Mouse (Mus musculus) left cerebral cortex, adult 11 months (tissue): ENCODE measurements at regions not wholly inside any gene's neighbourhood (a gene's known extent, or its start where the extent isn't known, plus 50 kb on each side); places are given as distances from the start of the nearest gene placed in this dataset.

Experiments
- DNase-seq: peaks from one replicate; pipeline ENCODE4 v3.0.0; 2022; ENCODE audit warnings: low spot score

- DNase-seq = no peak
Observed at GRCm38 (mm10) chr15:56820977-56821579, 656.3 kb downstream of the Slc22a22 start.

GRCm38 (mm10) chr15:56820256-56820976 lies 657.0 kb downstream of the Slc22a22 start:
- no peak for DNase-seq

GRCm38 (mm10) chr15:56818158-56818690 lies 659.2 kb downstream of the Slc22a22 start:
- no peak for DNase-seq

GRCm38 (mm10) chr15:56817204-56818157 lies 659.9 kb downstream of the Slc22a22 start:
- no peak for DNase-seq

GRCm38 (mm10) chr15:56813876-56814275 lies 663.5 kb downstream of the Slc22a22 start:
- DNase-seq = no peak

- no peak for DNase-seq
Observed at GRCm38 (mm10) chr15:56810151-56810550, 667.3 kb downstream of the Slc22a22 start.

GRCm38 (mm10) chr15:56807611-56808010 lies 669.8 kb downstream of the Slc22a22 start:
- DNase-seq = no peak

GRCm38 (mm10) chr15:56801933-56802332 lies 675.5 kb downstream of the Slc22a22 start:
- DNase-seq = no peak

GRCm38 (mm10) chr15:56775431-56775830 lies 702.0 kb downstream of the Slc22a22 start:
- DNase-seq = no peak

- DNase-seq = no peak
Observed at GRCm38 (mm10) chr15:56774648-56775393, 702.6 kb downstream of the Slc22a22 start.

- no peak for DNase-seq
Observed at GRCm38 (mm10) chr15:56766356-56766755, 711.1 kb downstream of the Slc22a22 start.

GRCm38 (mm10) chr15:56764957-56765482 lies 712.4 kb downstream of the Slc22a22 start:
- DNase-seq = no peak

GRCm38 (mm10) chr15:56764019-56764418 lies 713.4 kb downstream of the Slc22a22 start:
- DNase-seq = no peak

GRCm38 (mm10) chr15:56746698-56747097 lies 730.7 kb downstream of the Slc22a22 start:
- DNase-seq = no peak

GRCm38 (mm10) chr15:56744915-56745314 lies 732.5 kb downstream of the Slc22a22 start:
- DNase-seq = no peak
